Mouse (Mus musculus): ENCODE results near the gene Angel1. TPM values are rescaled to one million over a fixed set of nuclear protein-coding genes. Genes with fewer than 3 reads are reported as not detected.

The Angel1 gene
- polyA plus RNA-seq, 1 experiment, result 2.4 TPM

- no peaks in the 10 kb centered on the region for H3K36me3 ChIP-seq (ENCODE audit: control insufficient read depth, insufficient read depth, low read length)
- WGBS, result 31% methylated on average over 6 of the region's 6 CpGs
Measured at GRCm38 (mm10) chr12:86659447-86659968, 66.8 kb downstream of the Angel1 start.

GRCm38 (mm10) chr12:86652570-86653041, 73.7 kb downstream of the Angel1 start:
- Histone ChIP-seq H3K27ac (ENCODE audit: insufficient read depth, low read depth, low read length) (no peak overlapping the region), H3K36me3 (ENCODE audit: control insufficient read depth, insufficient read depth, low read length) (no peaks in the 10 kb centered on the region), H3K27me3 (ENCODE audit: control insufficient read depth, insufficient read depth, low read length) (no peaks in the 10 kb centered on the region), H3K4me3 (ENCODE audit: low read depth, low read length) (no peak overlapping the region), H3K4me1 (ENCODE audit: control insufficient read depth, insufficient read depth, insufficient read length, low read length) (no peaks in the 10 kb centered on the region)
- TF ChIP-seq POLR2A (IDR thresholded peaks at IDR 0.05; ENCODE audit: low read depth, low read length), result no peak
- TF ChIP-seq CTCF (IDR thresholded peaks at IDR 0.05; ENCODE audit: extremely low read depth, insufficient read length, insufficient replicate concordance, low read depth, low read length), result no peak
- 56% methylated on average over 4 of the region's 4 CpGs for WGBS

More at GRCm38 (mm10) chr12:86659447-86659968, 66.8 kb downstream of the Angel1 start:
- TF ChIP-seq POLR2A (IDR thresholded peaks at IDR 0.05; ENCODE audit: low read depth, low read length) (no peak), CTCF (IDR thresholded peaks at IDR 0.05; ENCODE audit: extremely low read depth, insufficient read length, insufficient replicate concordance, low read depth, low read length) (no peak)
- Histone ChIP-seq H3K27ac (ENCODE audit: insufficient read depth, low read depth, low read length) (no peak overlapping the region), H3K4me3 (ENCODE audit: low read depth, low read length) (no peak overlapping the region), H3K27me3 (ENCODE audit: control insufficient read depth, insufficient read depth, low read length) (no peaks in the 10 kb centered on the region; the same call in 1 of the 2 replicates), H3K4me1 (ENCODE audit: control insufficient read depth, insufficient read depth, insufficient read length, low read length) (no peaks in the 10 kb centered on the region)

DNA sequence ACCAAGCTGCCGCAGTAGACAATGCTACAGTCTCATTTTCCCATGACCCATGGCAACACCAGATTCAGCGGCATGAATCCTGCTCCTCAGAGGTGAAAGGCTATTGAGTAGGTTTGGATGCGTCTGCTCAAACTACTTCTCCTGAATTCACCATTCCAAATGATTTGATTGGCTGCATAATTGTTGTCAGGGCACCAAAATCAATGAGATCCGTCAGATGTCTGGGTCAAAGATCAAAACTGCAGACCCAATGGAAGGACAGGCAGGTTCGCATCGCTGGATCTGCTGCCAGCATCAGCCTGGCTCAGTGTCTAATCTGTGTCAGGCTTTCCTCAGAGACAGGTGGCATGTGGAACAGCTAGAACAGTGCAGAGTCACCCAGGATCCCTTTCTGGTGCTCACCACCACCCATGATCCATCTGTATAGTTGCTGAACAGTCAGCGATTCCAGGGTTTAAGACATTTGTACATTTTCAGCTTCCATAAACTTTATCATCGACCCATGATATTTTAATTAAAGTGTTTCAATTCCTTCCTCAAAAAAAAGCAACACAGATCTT, 74.9 kb downstream of the Angel1 start:
- no peak overlapping the region for H3K4me3 ChIP-seq (ENCODE audit: low read depth, low read length)
- no peak for TF ChIP-seq CTCF (IDR thresholded peaks at IDR 0.05; ENCODE audit: extremely low read depth, insufficient read length, insufficient replicate concordance, low read depth, low read length)
- TF ChIP-seq POLR2A (IDR thresholded peaks at IDR 0.05; ENCODE audit: low read depth, low read length), result no peak
- H3K27ac ChIP-seq (ENCODE audit: insufficient read depth, low read depth, low read length), result no peak overlapping the region
- no peaks in the 10 kb centered on the region for H3K27me3 ChIP-seq (ENCODE audit: control insufficient read depth, insufficient read depth, low read length)
- no peaks in the 10 kb centered on the region for H3K36me3 ChIP-seq (ENCODE audit: control insufficient read depth, insufficient read depth, low read length)
- H3K4me1 ChIP-seq (ENCODE audit: control insufficient read depth, insufficient read depth, insufficient read length, low read length), result no peaks in the 10 kb centered on the region
- 84% methylated on average over 8 of the region's 8 CpGs for WGBS

Other genes starting within 250 kb of the Angel1 start
- gene Vash1, start 47.8 kb downstream of the Angel1 start, polyA plus RNA-seq (2012; rRNA removed), result 2.0 and 2.2 TPM in 2 replicates
- gene Lrrc74a, start 7.9 kb upstream of the Angel1 start, polyA plus RNA-seq (2012; rRNA removed), result not detected in 2 replicates
- 17.5 and 30.5 TPM in 2 replicates for gene Irf2bpl, start 158.3 kb upstream of the Angel1 start, polyA plus RNA-seq (2012; rRNA removed)
- gene Cipc, start 220.6 kb upstream of the Angel1 start, polyA plus RNA-seq (2012; rRNA removed), result 7.9 and 16.3 TPM in 2 replicates